Mouse (Mus musculus) spleen, adult 18-20 months (tissue): ENCODE measurements at regions not wholly inside any gene's neighbourhood (a gene's known extent, or its start where the extent isn't known, plus 50 kb on each side); places are given as distances from the start of the nearest gene placed in this dataset.

ENCODE experiments used
- DNase-seq, 2 experiments: peaks; one replicate each; pipeline ENCODE4 v3.0.0; 2022; ENCODE audit warnings: mixed read lengths in 2 of 2

DNA sequence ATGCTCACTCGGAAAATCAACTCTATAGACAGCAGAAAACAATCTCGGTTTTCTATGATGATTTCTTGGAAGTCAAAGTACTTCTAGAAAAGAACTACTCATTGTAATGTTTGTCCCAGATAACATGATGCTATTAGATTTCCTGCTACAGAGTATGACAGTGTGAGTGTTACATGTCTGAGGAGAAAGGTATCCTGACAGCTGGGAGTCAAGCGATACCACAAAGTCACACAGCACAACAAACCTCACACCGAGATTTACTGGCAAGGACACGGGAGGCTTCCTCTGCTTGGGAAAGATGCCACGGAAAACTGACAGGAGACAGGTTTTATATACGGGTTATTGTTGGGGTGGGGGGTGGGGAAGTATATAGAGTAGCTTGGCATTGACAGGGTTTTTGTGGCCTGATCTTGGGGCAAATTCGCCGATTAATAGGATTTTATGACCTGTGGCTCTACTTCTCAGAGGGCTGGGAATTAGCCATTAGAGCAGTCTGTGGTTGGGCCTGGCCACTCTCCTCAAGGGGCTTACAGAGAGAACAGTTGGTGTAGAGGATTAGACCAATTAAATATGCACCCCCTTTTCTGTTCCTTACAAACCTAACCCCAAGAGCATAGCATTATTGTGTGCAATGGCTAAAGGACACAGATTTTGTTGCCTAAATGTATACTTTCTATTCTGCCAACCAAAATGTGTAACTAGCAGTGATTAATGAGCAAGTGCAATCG is 209.2 kb upstream of the Sfrp2 start:
- DNase-seq = no peak

DNA sequence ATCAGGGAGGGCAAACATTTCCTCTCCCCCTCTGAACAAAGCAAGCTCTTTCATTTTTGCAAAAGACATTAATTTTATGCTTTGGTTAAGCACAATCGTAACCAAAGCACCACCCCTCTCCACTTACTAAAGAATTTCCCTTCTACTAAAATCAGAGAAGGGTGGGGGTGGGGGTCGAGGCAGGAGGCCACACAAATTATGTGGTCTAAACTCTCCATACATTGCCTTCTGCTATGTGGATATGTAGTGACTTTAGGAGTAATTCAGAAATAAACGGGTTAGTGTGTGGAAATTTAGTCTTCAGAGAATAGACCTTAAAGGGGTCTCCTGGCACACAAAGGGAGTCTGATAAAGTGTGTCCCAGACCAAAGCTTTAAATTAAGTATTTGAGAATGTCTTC is 204.1 kb upstream of the Sfrp2 start:
- DNase-seq = no peak

DNA sequence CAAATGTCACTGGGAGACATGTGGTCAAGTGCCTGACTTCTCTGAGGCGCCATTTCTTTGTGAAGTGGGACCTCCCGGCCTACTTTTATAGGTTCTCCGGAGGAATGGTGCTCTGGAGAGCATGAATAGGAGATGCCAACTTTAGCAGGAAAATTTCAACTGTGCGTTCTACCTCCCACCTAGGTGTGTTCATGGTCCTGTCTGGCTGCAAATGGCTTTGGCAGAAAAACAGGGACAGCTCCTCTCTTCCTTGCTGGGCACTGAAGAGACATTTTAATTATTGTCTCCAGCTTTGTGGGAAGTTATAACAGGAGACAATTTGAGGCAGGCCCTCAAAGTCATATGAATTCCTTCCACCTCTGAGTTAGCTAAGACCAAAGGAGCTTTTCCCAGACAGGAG is 190.6 kb upstream of the Sfrp2 start:
- no peak for DNase-seq

DNA sequence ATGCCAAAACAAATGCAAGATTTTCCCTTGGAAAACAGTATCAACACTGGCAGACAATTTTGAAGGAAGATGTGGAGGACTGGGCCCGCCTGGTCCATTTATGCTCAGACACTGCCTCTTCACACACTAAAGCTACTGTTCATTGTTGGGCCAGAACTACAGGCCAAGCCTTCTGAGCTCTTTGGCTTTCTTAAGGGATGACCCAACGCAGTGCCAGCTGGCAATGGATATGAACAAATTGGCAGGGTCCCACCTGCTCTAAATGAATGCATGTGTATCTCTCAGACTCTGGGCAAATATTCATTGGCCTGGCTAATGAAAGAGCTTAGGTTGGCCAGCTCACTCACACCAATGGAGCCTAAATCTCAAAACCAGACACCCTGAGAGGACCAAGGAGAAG is 190.0 kb upstream of the Sfrp2 start:
- no peak for DNase-seq

GRCm38 (mm10) chr3:83580766-83581165 is 185.4 kb upstream of the Sfrp2 start:
- no peak for DNase-seq

DNA sequence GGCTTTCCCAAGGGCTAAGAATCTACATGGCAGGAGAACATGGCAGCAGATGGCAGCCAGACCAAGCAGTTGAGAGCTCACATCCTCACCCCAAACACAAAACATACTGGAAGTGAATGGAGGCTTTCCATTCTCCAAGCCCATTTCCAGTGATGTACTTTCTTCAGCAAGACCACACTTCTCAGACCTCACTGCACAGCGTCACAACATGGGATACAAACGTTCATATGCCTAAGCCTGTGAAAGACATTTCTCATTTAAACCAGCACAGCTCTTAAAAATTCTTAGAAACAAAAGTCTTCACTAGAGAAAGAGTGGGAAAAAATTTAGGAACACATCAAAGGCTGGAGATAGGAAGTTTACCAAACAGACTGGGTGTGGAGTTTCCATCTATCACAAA is 183.9 kb upstream of the Sfrp2 start:
- no peak for DNase-seq

DNA sequence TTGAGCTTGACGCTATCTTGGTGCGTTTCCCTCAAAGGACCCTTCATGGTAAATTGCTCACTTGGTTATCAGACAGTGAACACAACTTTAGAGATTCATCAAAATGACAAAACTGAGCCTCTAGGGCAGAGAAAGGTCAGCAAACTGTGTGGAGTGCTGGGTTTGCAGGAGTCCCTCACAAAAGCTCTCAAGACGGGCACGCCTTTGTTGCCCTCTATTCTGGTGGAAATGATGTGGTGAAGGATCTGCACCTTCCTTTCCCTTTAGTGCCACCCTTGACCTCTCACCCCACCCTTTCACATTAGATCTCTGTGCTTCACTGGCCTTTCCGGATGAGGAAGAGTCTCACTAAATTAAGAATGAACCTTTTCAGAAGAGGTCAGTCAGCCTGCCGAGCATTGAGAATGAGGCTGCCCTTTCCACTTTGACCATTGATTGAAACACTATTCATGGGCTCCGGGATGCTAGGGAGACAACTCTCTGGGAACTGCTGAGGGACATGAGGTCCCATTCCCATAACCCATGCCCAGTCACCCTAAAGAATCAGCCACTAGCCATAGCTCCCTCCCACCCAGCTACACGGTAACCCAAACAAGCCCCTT is 182.9 kb upstream of the Sfrp2 start:
- no peak for DNase-seq

DNA sequence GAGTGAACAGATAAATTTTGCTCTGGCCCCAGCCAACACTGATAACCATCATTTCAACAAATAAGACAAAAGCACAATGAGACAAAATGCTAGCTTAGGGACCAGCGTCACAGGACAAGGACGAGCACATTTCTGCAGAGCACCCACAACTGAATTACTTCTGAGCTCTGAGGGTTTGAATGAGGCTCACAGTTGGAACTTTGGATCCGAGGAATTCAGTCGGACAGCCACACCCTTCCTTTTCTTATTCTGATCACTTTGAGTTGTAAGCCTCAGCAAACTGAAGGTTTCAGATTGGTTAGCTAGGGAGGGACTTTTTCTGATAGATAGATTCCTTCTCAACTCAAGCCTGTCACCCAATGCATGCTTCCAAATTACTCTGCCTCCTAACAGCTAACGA is 180.0 kb upstream of the Sfrp2 start:
- DNase-seq = no peak

GRCm38 (mm10) chr3:83586551-83586950 is 179.6 kb upstream of the Sfrp2 start:
- DNase-seq = no peak

DNA sequence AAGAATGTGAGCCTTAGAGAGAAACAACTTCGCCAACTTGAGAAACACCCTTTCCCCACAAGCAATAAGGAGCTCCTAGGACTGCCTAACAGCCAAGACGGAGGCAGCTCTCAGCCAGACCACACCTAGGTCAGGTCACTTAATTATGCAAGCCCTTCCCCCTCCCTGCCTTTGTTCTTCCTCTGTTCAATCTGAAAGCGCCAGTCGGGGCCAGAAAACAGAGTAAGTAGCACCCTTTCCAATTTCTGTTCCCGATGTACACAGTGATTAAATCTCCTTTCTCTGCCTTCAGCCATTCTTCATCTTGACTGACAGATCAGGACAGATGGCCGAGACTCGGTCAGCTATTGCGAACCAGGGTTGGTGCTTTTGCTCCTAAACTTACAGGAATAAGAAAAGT is 177.0 kb upstream of the Sfrp2 start:
- DNase-seq = no peak

GRCm38 (mm10) chr3:83591206-83591605 is 174.9 kb upstream of the Sfrp2 start:
- DNase-seq = no peak

- DNase-seq = no peak
Observed at GRCm38 (mm10) chr3:83593321-83593720, 172.8 kb upstream of the Sfrp2 start.

GRCm38 (mm10) chr3:83601506-83601905 is 164.6 kb upstream of the Sfrp2 start:
- DNase-seq = no peak

DNA sequence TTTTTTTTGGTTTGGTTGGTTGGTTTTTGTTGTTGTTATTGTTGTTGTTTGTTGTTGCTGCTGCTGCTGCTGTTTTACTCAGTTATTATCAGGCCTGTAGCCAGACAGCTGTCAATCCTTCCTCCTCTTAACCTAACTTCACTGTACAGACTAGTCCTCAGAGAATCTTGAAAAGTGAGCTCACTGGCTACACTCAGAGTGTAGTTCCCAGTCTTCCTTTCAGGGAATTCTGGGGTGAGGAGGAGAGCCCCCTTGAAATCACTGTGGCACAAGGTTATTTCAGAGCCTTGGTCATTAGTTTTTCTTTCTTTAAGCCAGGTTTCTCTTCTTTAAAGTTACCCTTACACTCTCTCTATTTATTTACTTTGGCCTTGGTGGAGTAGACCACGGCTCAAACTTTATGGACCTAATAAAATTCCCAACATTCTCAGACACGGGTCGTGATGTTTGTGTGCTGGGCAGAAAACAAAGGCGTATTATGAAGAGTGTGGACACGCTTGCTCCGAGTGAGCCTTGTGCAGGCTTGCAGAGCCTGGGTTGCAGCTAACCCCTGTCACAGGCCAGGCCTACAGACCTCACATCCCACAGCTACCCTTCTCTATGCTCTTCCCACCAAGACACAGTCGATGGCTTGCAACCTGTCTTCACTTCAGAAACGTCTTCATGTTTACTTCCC is 156.9 kb upstream of the Sfrp2 start:
- no peak for DNase-seq

DNA sequence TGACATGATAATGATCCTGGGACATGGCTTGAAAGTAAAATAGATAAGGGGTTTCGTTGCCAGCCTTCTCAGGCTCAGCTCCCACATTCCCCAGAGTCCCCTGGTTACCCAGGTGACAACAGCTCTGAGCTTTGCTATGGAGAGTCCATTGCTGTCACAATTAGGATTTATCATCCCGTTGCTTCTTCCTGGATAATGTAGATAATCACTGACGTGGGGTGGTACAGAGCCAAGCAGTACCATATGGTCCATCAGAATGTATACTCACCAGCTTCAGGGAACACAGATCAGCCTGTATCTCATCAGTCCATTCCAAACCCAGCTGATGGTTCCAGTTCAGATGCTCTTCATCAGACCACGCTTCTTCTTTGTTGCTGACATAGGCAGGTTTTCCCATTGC is 145.7 kb upstream of the Sfrp2 start:
- no peak for DNase-seq

DNA sequence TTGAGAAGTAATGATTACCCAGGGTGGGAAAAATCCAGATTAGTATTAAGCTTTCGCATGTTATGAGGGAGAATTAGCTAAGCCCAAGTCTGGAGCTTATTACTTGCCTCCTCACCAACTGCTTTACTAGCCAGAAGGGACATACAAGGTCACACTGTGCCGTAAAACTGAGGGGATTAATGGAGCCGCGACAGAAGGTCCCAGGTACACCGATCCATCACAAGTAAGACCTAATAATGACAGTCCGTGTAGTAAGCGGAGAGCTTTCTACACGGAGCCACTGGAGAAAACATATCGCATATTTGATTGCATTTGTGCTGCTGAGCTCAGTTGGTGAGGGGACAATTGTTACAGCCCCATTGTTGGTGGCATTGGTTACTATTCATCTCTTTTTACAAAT is 133.1 kb upstream of the Sfrp2 start:
- no peak for DNase-seq

DNA sequence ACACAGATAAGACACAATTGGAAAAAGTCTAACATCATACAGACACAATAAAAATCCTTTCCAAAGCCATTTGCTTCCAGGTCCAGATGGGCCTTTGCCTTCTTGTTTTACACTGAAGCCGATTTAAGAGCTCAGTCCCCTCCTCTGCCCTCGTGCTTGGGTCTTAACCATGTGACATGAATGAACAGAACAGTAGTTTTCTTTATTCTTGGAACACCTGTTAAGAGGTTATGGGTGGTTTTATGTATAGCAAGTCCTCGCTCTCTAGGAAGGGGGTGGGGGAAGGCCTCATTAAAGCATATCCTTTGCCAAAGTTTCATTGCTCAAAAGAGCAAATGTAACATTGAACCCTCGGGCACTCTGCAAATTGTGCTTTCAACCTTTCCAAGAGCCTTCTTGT is 125.7 kb upstream of the Sfrp2 start:
- no peak for DNase-seq

DNA sequence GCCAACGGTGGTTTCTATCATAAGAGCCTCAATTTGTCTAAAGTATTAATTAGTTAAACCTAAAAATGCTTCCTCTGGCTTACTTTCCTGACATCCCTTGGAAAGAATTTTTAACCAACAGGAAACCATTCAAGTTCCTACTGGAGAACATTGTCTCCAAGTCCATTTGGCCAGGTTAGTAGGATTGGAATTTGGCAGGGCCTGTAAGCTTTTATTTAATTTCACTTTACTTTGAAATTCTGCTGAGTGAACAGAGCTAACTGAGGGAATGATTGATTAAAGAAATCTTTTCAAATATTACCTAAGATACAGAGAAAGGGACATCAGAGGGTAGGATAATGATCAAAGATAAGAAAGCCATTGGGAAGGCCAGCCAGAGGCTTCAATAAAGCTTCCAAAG is 102.4 kb upstream of the Sfrp2 start:
- no peak for DNase-seq

- no peak for DNase-seq
Observed at GRCm38 (mm10) chr3:83676147-83676546, 90.0 kb upstream of the Sfrp2 start.

GRCm38 (mm10) chr3:83686611-83687010 is 79.5 kb upstream of the Sfrp2 start:
- DNase-seq = no peak

- DNase-seq = no peak
Observed at GRCm38 (mm10) chr3:83687503-83687902, 78.6 kb upstream of the Sfrp2 start.

- no peak for DNase-seq
Observed at GRCm38 (mm10) chr3:83689068-83689976, 76.8 kb upstream of the Sfrp2 start.

DNA sequence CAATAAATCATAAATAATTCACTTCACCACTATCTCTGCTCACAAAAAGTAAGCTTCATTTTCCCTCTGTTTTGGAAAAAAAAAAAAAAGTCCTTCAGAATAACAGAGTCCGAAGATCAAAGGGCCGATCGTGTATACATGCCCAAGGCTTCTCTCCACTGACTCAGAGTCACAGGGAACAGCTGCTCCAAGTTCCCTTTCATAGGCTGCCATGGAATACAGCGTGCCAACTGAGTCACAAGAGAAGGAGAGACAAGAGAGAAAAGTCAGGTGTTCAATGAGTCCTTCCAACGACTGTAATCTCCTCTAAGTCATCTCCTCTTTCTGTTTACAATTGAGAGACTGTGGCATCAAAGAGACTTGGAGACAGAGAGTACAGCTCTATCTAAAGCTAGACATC is 71.6 kb upstream of the Sfrp2 start:
- no peak for DNase-seq
